Mouse (Mus musculus): ENCODE results near the gene Bok.

- no peak for TF ChIP-seq POLR2A (IDR thresholded peaks at IDR 0.05; ENCODE audit: insufficient read depth, low read depth, low read length)
- no peak for TF ChIP-seq CTCF (IDR thresholded peaks at IDR 0.05)
Observed at GRCm38 (mm10) chr1:93686961-93687320, 1.5 kb downstream of the Bok start.
